Comparison of ENCODE assay signal across 10 mouse cellular contexts in the genomic region with DNA sequence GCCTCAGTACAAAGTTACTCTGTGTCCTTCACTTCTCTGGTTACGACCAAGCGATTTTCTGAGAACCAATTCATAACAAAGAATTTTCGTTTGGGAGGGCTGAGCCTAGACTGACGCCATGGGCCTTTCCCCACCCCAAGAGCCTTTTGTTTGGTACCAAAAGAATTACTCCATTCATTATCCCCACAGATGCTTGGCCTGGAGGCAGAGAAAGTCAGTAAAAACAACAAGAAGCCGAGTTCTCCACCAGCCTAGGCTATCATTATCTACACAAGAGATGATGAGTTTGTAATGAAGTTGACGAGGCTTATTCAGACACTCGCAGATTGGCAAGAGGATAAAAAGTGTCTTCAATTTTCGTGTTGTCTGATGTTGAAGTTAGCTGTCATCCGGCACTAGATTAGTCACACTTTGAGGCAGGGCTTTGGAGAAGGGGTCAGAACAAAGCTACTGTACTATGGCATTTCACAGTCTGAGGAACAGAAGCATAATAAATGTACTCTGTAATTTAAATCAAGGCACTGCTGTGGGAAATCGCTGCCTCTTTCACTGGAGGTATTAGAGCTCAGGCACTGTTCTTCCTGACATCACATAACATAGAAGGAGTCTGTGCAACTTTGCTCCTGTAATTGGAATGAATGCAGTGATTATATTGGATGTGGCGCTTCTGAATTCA.
DNase-seq lines count a peak whose midpoint lies in the region; ATAC-seq lines count a peak whose summit lies in the region.
"Had no signal": no experiment of that assay in that cellular context is flagged by ENCODE, and none has a peak within 500 bp of the region (broad histone marks: within the 10 kb centered on the region; RNA-seq: fewer than 3 reads in every experiment).

No protein-coding gene starts in this region.

- no peak overlapping the region for H3K4me3 ChIP-seq in kidney, embryonic 16.5 days (ENCODE audit: low read length)
- H3K4me3 ChIP-seq in forebrain, embryonic 11.5 days (ENCODE audit: low read depth, low read length): no peak overlapping the region

- H3K4me2 ChIP-seq in kidney, embryonic 16.5 days (replicated peaks; ENCODE audit: low read depth, low read length): no peak overlapping the region
- H3K4me2 ChIP-seq in forebrain, embryonic 11.5 days (ENCODE audit: low read depth, low read length, severe bottlenecking): peak overlapping the region; percentile 9; the same call in 1 of the 2 replicates

- H3K36me3 ChIP-seq in kidney, embryonic 16.5 days (ENCODE audit: insufficient read depth, low read length): no peaks in the 10 kb centered on the region
- no peaks in the 10 kb centered on the region for H3K36me3 ChIP-seq in forebrain, embryonic 11.5 days (ENCODE audit: control insufficient read depth, insufficient read depth, low read length)

- no peaks in the 10 kb centered on the region for H3K9me3 ChIP-seq in kidney, embryonic 16.5 days (ENCODE audit: low read length)
- H3K9me3 ChIP-seq in forebrain, embryonic 11.5 days (ENCODE audit: control insufficient read depth, low read length): no peaks in the 10 kb centered on the region

- WGBS in kidney, embryonic 16.5 days: 37% methylated on average over 11 of the region's 11 CpGs
- 13% methylated on average over 11 of the region's 11 CpGs for WGBS in forebrain, embryonic 11.5 days

- H3K27me3 ChIP-seq in kidney, embryonic 16.5 days (ENCODE audit: insufficient read depth, low read length): no peaks in the 10 kb centered on the region
- no peaks in the 10 kb centered on the region for H3K27me3 ChIP-seq in forebrain, embryonic 11.5 days (ENCODE audit: control insufficient read depth, insufficient read depth, low read length)

- H3K9ac ChIP-seq in kidney, embryonic 16.5 days (replicated peaks; ENCODE audit: low read length): no peak overlapping the region
- no peak overlapping the region for H3K9ac ChIP-seq in forebrain, embryonic 11.5 days (ENCODE audit: low read length)
- H3K9ac ChIP-seq: liver, embryonic 14.5 days had no signal

- peak; percentile 39; the same call in 1 of the 2 replicates for ATAC-seq in kidney, embryonic 16.5 days (ENCODE audit: low FRiP score, low TSS enrichment)
- peak; percentile 79 for ATAC-seq in forebrain, embryonic 11.5 days (replicated peaks; ENCODE audit: low FRiP score)

- 0 out of 2 replicates have a peak, but pooled peaks cover 3% of the 10 kb centered on the region for H3K4me1 ChIP-seq in kidney, embryonic 16.5 days (ENCODE audit: insufficient read depth, low read length)
- H3K4me1 ChIP-seq in forebrain, embryonic 11.5 days (replicated peaks; ENCODE audit: control insufficient read depth, insufficient read depth, low read length): no peaks in the 10 kb centered on the region; the same call in 1 of the 2 replicates

- no peak for DNase-seq in kidney, postnatal 4 days
- peak; percentile 50 for DNase-seq in forebrain, embryonic 11.5 days (ENCODE audit: low spot score)
- DNase-seq in layer of hippocampus, adult 9-11 months: peak; percentile 56
- DNase-seq in retina, postnatal 1 day: peak; percentile 67
- no peak for DNase-seq in heart, adult 8-10 months (ENCODE audit: low spot score)
- DNase-seq in gastrocnemius, postnatal 4 days (ENCODE audit: low spot score in 2 of 2): no peak
- DNase-seq in adrenal gland, postnatal 25 days: no peak
- DNase-seq: adrenal gland, adult 8-10 months had no signal

- H3K27ac ChIP-seq in kidney, embryonic 16.5 days (ENCODE audit: low read length): no peak overlapping the region
- peak overlapping the region; percentile 33; the same call in 1 of the 2 replicates for H3K27ac ChIP-seq in forebrain, embryonic 11.5 days (ENCODE audit: low read depth, low read length)
- H3K27ac ChIP-seq: liver, embryonic 14.5 days had no signal

Comparison
In these comparisons a context has a peak if more than half of its experiments do, and no peak if none do; other contexts are left out.
1. DNase-seq: peak in forebrain, embryonic 11.5 days (single experiment), layer of hippocampus, adult 9-11 months (single experiment) and retina, postnatal 1 day (single experiment); none in kidney, postnatal 4 days (0 of 2), heart, adult 8-10 months (single experiment), gastrocnemius, postnatal 4 days (0 of 2) and adrenal gland, postnatal 25 days (single experiment).